Mouse (Mus musculus): Measurements from ENCODE around the gene Hoxb8. TPM values are rescaled to one million over a fixed set of nuclear protein-coding genes. Genes with fewer than 3 reads are reported as not detected.

Gene Hoxb8
- total RNA-seq, 2 experiments from 2014 or later, result 0.98 to 1.3 TPM

DNA sequence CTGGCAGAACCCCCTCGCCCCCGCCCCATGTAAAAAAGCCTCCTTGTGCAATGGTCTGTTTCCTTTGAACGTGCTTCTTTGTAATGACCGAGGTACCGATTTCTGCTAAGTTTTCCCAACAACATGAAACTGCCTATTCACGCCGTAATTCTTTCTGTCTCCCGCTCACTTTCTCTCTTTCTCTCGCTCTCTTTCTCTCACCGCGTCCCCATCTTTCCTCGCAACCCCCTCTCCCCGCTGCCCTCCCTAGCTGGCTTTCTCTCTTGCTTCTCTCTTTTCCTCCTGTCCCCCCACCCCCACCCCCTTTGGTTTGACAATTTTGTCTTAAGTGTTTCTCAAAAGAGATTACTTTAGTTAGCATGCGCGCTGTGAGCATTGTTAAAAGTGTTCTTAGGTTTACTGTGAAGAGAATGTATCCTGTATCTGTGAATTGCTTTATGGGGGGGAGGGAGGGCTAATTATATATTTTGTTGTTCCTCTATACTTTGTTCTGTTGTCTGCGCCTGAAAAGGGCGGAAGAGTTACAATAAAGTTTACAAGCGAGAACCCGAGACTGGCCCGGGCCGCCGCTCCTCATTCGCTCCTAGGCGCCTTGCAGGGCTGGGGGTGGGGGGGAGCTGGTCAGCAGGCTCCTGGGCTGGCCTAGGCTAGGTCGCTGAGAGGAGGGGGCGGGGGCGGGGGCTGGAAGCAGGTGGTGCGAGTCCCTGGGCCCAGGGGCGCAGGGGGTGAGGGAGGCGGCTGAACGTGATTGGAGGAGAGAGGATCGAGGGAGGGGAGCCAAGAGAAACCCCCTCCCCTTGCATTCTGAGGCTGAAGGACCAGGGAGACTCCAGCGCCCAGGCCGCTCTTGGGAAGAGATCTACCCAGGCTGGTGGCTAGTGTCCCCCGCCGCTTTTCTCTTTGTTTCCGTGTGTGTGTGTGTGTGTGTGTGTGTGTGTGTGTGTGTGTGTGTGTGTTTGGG is 3.3 kb downstream of the Hoxb8 start:
- no peak for DNase-seq (ENCODE audit: low spot score in 2 of 2)

- DNase-seq (ENCODE audit: low spot score in 2 of 2), result no peak
Measured at GRCm38 (mm10) chr11:96285771-96286738, 4.3 kb downstream of the Hoxb8 start, which contains the start of gene Hoxb7. Gene Hoxb7 (plus strand): TSS chr11:96286623.

DNA sequence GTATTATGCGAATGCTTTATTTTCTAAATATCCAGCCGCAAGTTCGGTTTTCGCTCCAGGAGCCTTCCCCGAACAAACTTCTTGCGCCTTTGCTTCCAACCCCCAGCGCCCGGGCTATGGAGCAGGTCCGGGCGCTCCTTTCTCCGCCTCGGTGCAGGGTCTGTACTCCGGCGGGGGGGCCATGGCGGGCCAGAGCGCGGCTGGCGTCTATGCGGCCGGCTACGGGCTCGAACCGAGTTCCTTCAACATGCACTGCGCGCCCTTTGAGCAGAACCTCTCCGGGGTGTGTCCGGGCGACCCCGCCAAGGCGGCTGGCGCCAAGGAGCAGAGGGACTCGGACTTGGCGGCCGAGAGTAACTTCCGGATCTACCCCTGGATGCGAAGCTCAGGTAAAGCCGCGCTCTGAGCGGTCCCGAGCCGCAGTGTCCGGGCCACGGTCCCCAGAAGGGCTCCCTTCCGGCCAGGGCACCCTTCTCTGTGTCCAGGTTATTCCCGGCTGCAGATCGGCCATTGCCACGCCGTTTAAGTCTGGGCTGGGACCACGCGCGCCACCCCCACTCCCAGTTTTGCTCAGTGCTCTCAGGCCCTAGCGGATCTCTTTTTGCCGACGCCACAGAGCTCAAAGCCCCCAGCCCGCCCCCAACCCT is 5.2 kb downstream of the Hoxb8 start:
- no peak for DNase-seq (ENCODE audit: low spot score in 2 of 2)

- DNase-seq (ENCODE audit: low spot score in 2 of 2), result no peak
Measured at GRCm38 (mm10) chr11:96287411-96287810, 5.7 kb downstream of the Hoxb8 start.

GRCm38 (mm10) chr11:96288455-96289221 is 6.9 kb downstream of the Hoxb8 start:
- DNase-seq (ENCODE audit: low spot score in 2 of 2), result no peak

GRCm38 (mm10) chr11:96289293-96289692 is 7.6 kb downstream of the Hoxb8 start:
- DNase-seq (ENCODE audit: low spot score in 2 of 2), result no peak

- DNase-seq (ENCODE audit: low spot score in 2 of 2), result no peak
Measured at GRCm38 (mm10) chr11:96289837-96290236, 8.1 kb downstream of the Hoxb8 start.

- no peak for DNase-seq (ENCODE audit: low spot score in 2 of 2)
Measured at GRCm38 (mm10) chr11:96290705-96291355, 9.1 kb downstream of the Hoxb8 start.

GRCm38 (mm10) chr11:96291681-96292564 is 10.2 kb downstream of the Hoxb8 start, which contains the start of gene Hoxb6:
Gene Hoxb6 (plus strand): TSS chr11:96292476.
- DNase-seq (ENCODE audit: low spot score in 2 of 2), result no peak

GRCm38 (mm10) chr11:96292565-96293301 is 11.0 kb downstream of the Hoxb8 start:
- DNase-seq (ENCODE audit: low spot score in 2 of 2), result no peak

DNA sequence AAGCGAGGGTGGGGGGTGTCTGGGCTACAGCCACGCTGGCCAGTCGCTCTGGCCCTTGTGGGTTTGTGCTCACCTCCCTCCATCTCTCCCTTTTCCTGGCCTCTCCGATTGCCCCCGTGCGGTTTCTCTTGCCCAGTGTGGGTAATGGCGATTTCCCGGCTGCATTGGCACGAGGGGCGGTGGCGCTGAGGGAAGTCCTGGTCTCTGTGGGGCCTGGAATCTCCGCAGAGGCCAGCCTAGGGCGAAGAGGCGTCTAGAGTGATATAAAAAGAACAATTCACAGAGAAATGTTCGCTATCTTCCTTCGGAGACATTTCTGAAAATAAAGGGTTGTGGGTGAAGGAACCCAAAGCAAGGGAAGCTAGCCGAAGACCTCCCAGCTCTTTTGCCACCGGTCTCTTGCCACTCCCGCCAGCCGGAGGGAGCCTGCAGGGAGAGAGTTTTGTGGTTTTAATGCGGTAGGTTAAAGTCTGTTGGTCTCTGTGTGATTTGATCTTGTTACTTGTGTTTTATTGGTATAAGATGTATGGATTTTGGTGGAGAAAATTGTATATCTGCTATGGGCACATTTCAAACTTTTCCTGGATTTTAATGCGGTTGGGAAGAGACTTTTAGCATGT is 11.7 kb downstream of the Hoxb8 start:
- no peak for DNase-seq (ENCODE audit: low spot score in 2 of 2)

- DNase-seq (ENCODE audit: low spot score in 2 of 2), result peak; percentile 55 to 74
Measured at GRCm38 (mm10) chr11:96294245-96295091, 12.8 kb downstream of the Hoxb8 start.

GRCm38 (mm10) chr11:96295092-96295835 is 13.6 kb downstream of the Hoxb8 start:
- DNase-seq (ENCODE audit: low spot score in 2 of 2), result no peak

DNA sequence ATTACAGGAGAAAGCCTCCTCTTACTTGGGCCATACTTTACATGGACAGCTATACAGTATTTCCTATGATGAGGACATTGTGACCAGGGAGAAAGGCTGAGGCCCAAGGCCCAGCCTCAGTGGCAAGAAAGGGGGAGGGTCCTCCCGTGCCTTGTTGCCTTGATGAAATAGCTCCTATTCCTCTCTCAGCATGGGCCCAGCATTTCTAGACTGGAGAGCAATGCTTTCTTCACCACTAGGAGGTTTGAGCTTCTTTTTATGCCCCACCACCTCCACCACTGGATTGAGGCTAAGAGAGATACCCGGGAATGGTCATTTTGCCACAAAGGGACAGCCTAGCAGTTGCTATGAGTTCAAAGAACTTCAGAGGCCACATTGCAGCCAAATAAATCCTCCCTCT is 15.3 kb downstream of the Hoxb8 start:
- DNase-seq (ENCODE audit: low spot score in 2 of 2), result no peak

DNA sequence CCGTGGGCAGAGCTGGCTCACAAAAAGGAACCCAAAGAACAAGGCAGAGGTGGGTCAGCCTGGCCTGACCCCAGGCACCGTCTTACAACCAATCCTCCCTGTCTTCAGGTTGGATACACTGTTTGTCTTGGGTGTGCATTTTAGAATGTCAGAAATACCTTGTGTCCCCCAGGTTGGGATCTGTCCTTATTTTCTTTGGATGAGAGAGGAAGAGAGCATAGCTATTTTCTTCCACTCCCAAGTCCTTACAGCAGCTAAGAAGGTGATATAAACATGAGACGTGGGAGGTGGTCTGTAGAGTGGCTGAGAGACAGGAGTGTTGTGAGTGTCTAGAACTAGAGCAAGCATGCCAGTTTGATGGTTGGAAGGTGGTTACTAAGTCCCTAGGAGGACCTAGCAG is 15.7 kb downstream of the Hoxb8 start:
- no peak for DNase-seq (ENCODE audit: low spot score in 2 of 2)
